Mouse (Mus musculus) testis, postnatal 10 days (tissue): ENCODE results near the gene Tha1.
"Not testable (repeated sequence)": the region's sequence is repeated elsewhere in the genome, so short reads cannot be mapped to it uniquely, and the experiment has no call there.

ENCODE experiments used
- DNase-seq: peaks from one replicate; pipeline ENCODE4 v3.0.0; 2021; ENCODE audit warnings: low spot score

Gene Tha1

DNA sequence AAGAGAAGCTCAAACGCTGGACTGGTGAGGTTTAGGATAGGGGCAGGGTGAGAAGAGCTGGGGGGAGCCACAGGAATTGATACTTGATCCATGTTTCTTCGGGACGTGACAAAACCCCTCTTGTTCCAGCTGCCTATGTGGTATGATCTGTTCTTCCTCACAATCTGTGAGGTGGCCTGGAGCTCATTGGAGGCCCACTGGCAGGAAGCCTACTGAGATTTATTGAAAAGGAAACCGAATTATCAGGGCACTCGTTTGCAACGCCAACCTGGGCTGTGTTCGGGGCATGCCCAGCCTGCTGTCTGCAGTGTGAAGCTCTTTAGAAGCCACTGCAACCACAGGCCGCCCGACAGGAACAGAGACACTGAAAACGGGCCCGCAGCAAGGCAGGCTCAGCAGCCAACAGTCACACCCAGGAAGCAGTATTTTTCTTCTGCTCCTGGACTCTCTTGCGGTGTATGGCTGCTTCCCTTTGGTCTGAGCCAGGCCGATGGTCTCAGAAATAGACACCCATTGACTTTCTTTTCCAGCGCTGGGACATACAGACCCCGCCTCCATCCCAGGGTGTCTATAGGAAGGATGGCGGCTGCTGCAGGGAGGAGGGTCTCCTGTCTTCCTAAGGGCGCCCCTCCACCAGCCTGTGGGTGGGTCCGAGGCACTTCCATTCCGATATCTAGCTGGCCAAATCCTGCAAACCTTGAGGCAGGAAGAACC is 24.9 kb downstream of the Tha1 start:
- DNase-seq, result no peak

DNA sequence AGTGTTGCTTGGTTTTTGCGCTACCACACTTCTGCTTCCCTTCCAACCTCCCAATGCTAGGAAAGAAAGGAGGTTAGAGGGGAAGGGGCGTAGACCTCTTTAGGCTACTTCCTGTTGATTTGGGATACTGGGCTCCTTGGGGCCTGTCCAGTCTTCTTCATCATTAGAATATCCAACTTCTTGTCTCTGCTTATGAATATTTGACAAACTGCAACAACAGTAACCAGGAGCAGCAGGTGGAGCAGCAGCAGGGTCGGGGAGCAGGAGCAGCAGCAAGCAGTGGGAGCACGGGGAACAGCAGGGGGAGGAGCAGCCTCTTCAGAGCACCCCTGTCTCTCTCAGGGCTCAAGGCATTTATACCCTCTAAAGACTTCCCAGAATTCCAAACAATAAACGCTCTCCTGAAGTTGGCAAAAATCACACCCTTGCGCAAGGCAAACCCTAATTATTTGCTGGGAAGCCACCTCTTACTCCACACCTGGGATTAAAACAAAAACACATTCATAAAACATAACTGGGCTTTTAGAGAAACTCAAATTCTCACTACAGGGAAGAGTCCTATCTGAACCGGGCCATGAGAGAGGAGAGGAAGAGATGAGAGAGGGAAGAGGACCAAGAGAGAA is 25.6 kb downstream of the Tha1 start:
- no peak for DNase-seq

DNA sequence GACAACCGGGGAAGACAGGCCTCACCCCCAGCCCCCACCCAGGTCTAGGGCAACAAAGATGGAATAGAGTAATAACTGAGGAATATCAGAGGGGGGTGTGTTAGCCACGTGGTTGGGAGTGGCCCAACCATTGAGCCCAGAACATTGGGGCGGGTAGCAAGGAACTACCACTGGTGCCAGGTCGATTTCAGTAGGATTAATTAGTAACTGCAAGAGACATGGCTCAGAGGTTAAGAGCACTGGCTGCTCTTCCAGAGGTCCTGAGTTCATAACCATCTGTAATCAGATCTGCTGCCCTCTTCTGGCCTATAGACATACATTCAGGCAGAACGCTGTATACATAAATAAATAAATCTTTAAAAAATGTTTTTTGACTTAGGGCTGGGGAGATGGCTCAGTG is 26.6 kb downstream of the Tha1 start:
- no peak for DNase-seq

DNA sequence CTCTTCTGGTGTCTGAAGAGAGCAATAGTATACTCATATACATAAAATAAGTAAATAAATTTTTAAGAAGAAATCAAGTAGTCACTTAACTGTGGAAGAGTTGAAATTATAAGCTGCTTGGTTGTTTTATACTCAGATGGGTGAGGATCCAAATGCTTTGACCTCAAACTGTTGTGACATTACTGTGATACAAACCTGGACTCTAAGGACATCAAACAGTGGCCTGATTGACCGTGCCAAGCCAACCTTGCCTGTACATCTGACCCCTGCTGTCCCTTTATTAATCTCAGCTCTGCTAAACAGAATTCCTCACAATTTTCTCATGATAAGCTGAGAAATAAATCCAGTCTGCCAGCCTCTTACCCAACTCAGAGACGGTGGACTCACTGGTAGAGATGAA is 27.6 kb downstream of the Tha1 start:
- no peak for DNase-seq

DNA sequence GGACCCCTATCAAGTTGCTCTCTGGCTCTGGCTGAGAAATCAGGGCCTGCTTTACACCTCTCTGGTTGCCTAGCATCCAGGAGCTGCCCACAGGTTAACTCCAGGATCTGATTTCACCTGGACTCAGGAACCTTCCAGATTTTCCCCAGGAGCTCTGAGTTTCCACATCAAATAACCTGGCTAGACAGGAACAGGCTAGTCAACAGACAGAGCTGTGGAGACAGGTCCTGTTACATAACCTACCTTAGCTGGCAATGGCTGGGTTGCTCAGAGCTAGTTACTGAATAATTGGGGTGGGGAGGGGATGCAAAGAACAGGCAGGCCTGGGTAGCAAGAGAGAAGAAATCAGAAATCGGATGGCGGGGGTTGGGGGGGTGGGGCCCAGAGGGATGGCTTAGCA is 28.3 kb downstream of the Tha1 start:
- DNase-seq, result no peak

DNA sequence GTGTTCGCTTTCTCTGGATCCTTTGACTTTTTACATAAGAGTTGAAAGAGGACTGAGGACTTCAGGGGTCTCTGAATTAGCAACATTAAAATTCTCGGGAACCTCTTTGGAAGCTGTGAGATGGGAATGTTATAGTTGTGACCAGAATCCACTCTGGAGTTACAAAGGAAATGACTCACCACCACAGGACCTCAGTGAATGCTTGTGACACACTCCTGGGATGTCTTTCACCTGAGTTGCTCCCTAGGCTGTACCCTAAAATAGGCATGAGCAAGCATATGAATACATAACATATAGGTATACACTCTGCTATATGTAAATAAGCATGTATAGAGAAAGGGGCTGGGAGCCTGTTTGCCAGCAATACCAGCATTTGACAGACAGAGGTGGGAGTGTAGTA is 29.8 kb downstream of the Tha1 start:
- DNase-seq, result no peak

DNA sequence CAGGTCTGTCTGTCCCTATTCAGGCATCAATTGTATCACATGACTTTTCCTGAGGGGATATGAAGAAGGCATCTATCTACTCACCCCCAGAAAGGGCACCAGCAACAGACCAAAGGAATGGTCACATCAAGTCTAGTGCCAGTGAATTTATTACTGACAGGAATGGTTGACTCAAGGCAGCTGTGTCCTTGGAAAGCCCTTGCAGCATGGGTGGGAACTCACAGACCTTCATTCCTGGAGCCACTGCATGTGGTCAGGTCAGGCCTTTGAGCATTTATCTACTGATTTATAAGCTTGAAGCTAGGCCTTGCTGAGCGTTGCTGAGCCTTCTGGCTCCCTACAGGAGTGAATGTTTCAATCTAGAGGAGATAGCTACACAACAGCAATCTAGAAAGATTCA is 32.4 kb downstream of the Tha1 start:
- no peak for DNase-seq

DNA sequence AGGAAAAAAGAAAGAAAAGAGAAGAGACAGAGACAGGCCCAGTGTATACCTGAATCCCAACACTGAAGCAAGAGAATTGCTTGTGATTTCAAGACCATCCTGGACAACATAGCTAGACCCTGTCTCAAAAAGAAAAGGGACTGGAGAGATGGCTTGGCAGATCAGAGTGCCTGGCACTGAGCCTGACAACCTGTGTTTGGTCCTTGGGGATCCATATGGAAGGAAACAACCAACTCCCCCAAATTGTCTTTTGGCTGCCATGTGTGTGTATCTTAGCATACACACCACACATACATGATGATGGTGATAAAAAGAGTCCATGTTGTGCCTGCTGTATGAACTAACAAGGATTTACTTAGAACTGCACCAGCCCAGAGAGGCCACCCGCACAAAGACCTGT is 34.3 kb downstream of the Tha1 start:
- no peak for DNase-seq

DNA sequence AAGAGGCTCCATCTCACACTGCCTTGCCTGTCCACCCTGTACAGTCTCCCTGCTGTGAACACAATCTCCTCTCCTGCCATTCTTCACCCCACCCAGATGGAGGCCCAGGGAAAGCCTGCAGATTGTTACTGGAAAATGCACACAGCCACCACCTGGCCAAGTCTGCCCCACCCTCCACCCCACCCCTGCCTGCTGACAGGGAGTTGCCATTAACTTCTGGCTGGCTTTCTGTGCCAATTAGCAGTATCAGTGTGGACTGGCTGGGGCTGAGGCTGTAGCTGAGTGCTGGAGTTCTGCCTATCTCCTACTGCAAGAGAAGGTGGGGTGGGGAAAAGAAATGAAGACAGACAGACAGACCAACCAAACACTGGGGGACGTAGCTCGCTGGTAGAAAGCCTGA is 34.7 kb downstream of the Tha1 start:
- DNase-seq, result no peak

DNA sequence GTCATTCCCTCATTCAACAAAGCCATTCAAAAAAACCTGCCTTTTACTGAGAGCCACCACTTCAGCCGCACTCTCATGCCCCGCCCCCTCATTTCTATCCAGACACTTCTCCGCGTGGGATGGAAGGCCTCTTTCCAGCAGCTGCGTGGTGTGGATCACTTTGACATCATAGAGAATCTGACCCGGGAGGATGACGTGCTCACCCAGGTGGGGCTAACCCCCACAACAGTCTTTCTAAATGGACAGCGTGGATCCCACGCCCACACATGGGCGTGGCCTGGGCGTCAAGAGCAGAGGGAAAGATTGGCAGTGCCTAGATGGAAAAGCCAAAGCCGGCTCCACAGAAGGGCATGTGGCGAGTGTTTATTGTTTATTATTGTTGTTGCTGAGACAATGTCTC is 37.0 kb downstream of the Tha1 start:
- peak; percentile 67 for DNase-seq

DNA sequence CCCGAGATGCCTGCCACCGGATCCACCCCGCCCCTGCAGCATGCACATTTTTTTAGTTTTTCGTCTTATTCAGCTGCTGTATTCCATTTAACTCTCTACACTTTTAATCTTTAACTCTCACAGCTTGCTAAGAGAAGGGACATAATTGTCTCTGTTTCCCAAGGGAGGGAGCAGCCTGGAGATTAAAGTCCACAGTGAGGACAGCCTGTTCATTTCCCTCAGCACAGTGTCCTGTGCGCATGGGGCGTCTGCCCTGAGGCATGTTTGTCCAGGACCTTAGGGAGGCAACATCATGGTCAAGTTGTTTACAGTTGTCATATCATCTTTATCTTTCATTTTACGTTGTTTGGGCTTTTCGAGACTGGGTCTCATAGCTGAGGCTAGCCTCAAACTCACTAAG is 39.2 kb downstream of the Tha1 start:
- no peak for DNase-seq

DNA sequence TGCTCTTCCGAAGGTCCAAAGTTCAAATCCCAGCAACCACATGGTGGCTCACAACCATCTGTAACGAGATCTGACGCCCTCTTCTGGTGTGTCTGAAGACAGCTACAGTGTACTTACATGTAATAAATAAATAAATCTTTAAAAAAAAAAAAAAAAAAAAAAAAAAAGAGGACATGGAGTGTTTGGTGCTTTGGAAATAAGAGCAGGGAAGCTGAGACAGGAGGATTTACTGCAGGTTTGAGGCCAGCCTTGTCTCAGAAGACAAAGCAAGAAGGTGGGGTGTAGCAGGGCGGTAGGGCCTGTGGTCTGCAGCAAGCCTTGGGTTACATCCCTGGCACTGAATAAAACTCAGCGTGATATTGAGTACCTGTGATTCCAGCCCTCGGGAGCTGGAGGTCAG is 39.8 kb downstream of the Tha1 start:
- not testable (repeated sequence) for DNase-seq

DNA sequence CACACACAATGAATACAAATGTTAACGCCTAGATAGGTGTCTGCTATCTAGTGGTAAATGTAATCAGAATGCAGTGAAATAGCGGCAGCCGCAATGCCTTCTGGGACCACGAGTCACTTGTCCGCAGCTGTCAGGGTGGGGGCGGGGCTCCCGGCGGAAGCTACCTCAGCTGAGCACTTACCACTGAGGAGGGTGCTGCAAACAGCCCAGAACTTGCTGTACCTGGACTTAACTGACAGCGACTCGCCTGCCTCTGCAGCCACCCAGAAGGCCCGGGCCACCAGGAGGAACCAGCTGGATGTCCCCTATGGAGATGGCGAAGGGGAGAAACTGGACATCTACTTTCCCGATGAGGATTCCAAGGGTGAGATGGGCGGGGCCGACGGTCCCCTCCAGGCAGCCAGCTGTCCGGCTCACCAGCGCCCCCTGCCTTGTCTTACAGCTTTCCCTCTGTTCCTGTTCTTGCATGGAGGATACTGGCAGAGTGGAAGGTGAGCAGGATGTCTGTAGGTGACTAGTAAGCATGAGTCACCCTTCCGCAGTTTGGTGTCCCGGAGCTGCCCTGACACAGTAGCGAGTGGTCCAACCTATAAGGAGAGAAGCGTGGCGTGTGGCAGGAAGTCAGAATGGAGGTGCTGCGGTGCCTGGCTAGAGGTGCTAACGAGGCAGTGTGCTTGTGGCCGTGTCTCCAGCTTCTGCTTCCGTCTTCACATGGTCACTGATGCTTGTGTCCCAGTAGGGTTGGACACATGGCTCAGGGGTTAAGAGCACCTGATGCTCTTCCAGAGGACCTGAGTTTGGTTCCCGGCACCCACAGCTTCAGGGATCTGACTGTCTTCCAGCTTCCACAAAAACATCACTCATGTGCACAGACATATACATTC is 41.0 kb downstream of the Tha1 start:
- peak; percentile 92 for DNase-seq

DNA sequence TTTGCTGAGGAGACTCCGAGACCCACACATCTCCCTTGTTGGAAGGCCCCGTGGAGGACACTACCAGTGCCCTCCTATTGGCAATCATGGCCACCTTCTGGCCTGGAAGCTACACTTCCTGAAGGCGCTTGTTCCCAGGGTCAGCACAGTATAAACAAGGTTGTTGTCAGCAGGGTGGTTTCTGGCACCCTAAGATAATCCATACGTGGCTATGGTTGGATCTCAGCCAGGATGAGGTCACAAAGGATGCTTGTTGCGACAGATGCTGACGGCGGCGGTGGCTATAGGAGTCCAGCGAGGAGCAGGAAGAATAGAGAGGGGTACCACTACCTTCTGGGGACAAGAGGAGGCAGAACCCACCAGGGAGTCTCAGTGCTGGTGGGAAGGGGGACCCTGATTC is 42.9 kb downstream of the Tha1 start:
- no peak for DNase-seq

DNA sequence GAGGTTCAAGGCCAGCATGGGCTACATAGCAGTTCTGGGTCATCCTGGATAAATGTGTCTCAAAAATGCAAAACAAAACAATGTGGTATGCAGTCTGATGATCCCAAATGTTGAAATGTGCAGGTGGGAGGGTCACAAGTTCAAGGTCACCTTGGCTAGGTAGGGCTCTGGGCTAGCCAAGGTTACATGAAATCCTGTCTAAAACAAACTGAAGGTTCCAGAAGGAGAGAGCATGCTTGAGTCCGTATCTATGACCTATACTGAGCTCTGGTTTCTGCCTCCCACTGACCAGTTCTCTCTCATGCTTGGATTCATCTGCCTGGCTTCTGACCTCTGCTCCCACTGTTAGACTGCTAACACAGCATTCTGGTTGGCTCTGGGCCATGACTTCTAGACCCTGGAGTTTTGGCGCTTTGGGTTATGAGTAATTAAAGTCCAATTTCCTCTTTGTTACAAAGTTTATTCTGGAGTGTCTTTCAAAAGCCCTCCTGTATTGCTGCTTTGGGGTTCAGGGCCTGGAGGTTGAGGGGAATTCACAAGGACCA is 43.5 kb downstream of the Tha1 start:
- peak; percentile 73 for DNase-seq

DNA sequence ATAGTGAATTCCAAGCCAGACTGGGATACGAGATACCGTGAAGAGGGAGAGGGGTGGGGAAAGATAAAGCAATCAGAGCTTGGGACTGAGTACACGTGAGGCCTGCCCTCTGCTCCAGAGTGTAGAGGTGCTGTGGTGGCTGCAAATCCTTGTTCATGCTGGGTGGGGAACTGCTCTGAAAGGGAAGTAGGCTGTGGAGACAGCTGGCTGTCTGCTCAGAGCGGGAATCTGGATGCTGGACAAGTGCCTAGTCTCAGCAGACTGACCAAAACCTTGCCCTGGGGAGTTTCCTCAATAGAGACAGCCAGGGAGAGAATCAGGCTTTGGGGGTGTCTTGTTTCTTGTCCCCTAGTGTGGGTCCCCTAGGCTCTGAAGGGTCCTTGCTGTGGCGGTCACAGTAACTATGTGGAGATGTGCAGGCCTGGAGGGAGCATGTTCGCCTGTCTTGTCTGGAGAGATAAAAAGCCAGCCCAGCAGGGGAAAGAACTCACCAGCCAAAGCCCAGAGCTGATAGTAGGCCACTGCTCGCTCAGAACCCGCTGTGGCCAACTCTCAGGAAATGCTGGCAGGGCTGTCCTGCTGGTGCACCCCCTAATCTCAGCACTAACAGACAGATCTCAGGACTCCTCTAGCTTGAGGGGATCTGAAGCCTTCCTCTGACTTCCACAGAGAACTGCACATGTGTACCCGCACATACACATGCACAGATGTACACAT is 44.2 kb downstream of the Tha1 start:
- DNase-seq, result peak; percentile 59

DNA sequence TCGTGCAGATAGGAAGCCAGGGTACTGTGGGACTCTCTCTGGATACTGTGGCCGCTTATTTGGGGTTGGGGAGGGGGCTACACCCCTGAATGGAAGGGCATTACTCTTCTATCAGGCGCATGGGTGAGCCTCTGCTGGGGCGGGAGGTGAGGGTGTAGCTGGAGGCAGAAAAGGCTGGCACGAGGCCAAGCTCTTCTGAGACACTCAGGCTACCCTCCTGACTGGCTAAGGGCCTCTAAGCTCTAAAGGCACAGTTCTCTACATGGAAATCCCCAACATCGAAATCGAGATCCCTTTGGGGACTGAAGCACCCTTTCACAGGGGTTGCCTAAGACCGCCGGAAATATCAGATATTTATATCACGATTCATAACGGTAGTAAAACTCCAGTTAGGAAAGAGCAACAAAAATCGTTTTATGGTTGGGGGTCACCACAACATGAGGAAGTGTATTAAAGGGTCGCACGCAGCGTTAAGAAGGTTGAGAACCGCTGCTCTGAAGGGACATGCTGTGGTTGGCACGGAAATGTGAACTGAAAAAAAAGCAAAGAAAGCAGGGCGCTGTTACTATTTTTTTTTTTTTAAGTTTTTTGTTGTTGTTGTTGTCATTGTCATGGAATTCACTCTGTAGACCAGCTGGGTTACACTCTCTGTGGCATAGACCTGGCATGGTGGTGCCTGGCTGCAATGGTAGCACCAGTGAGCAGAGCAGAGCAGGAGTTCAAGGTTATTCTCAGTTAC is 45.0 kb downstream of the Tha1 start:
- DNase-seq, result peak; percentile 75

DNA sequence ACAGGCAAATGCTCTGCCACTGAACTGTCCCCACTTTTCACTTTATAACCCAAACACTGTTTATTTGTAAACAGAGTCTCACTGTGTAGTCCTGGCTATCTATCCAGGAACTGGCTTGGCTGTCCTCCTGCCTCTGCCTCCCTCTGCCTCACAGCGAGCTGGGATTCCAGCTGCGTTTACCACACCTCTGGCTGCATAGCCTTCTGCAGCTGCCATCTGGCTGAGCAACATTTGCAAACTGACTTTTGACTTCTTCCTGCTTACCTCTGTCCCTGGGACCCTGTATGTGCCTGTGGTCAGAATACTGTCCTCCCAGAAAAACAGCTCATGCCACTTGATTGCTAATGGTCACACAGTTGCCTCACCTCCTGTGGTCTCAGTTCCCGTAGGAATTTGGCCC is 45.9 kb downstream of the Tha1 start:
- no peak for DNase-seq

DNA sequence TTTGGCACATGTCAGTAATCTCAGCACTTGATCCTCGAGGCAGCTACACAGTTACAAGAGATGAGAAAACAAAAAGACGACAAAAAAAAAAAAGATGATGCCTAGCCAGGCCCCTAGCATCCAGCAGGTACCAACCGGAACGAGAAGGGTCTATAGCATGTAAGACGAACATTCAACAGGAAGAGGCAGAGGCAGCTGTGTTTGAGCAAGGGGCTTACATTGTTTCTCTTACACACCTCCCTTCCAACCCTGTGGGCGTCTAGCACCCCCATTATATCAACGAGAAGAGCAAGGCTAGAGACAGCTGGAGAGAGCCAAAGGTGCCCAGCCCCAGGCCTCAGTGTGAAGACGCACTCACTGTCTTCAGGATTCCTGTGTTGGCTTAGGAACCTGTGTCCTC is 46.4 kb downstream of the Tha1 start:
- DNase-seq, result no peak

DNA sequence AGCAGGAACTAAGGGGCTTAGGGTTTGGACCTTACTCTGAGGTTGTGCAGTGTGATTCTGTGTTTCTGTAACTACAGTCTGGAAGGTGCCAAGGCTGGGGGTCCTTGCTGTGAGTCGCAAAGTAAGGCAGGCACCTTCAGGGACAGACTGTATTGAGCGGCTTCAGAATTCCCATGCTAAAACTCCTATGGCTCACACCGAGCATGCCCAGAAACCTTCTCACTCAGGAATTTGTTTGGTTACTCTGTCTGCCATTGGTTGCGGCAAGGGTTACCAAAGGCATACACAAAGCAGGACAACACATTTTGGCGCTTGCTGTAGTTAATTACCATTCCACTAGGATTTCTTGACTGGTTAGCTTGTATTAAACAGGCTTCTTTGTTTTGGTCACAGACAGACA is 47.1 kb downstream of the Tha1 start:
- DNase-seq, result no peak

DNA sequence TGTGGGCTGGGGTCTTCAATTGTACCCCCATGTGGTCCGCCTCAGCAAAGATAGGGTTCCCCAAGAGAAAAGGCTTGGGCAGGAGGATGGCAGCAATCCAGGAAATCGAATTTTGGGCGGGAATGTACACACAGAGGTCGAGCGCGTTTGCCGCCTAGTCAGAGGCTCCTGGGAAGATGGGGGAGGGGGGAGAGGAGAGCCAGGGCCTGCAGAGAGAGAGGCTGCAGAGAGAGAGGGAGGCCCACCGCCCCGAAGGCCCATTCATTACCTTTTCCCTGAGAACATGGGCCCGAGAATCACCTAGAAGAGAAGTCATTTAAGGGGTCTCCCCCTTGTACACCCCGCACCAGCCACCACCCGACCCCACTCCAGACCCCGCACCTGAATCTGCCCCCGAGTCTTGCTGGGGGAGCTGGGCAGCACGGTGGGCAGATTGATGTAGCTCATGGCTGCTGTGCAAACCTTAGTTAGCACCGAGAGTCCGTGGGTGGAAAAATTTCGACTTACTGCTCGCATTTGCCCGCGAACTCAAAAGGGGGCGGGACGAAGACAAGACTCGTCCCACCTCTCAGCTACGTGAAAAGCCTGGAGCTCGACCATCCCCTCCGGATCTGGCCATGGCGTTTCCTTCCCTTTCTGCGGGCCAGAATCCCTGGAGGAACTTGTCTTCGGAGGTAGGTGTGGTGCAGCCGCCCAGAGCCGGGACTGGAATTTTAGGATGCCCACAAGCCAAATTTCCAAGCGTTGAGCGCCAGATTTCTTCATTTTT is 47.8 kb downstream of the Tha1 start, which contains the start of the genes Afmid and Tk1:
TSS of gene Afmid (plus strand) at position 592 of the 769 bp plus-strand sequence.
TSS of gene Tk1 (minus strand) at position 760 of the 769 bp plus-strand sequence.
- peak; percentile 82 for DNase-seq
